Mouse (Mus musculus): ENCODE measurements around the gene Cd84. TPM values are rescaled to one million over a fixed set of nuclear protein-coding genes. Genes with fewer than 3 reads are reported as not detected.

Cd84 gene
- 100 to 1,000 TPM; 141 to 142 TPM for total RNA-seq (2023)

DNA sequence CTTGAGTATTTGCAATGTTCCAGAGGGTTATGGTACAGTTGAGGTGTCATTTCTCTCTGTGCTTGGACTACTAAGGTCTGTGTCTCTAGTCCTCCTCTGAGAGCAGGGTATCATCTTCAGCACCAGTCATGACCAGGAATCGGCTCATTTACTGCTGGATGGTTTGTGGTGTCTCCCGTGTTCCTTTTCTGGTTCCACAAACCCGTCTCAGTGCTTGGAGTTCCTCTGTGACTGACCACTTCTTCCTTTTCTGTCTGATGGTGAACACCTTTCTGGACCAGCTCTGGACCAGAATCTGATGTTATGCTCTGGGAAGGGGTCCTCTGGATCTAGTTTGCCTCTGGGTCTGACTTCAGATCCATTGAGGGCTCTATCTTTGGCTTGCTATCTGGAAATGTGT lies at the start of gene Cd84:
TSS of gene Cd84 (plus strand) at position 210 of the 400 bp plus-strand sequence.

DNA sequence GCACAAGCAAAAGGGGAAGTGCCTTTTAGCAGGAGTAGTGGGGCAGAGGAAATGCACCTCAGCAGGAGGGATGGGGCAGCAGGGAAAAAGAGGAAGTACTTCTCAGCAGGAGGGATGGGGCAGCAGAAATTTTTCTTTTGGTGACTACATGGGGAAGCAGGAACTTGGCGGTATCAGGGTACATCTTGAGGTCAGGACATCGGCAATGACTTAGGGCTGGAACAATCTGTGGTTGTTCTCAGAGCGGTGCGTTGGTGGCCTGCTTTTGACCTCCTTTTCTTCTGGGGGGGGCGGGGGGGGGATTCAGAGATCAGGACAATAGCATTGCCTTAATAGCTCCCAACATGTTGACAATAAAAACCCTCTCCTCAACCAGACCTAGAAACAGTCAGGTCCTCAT lies 55.9 kb downstream of the Cd84 start, which contains the start of gene Gm10521:
TSS of gene Gm10521 (plus strand) at position 301 of the 400 bp plus-strand sequence.

DNA sequence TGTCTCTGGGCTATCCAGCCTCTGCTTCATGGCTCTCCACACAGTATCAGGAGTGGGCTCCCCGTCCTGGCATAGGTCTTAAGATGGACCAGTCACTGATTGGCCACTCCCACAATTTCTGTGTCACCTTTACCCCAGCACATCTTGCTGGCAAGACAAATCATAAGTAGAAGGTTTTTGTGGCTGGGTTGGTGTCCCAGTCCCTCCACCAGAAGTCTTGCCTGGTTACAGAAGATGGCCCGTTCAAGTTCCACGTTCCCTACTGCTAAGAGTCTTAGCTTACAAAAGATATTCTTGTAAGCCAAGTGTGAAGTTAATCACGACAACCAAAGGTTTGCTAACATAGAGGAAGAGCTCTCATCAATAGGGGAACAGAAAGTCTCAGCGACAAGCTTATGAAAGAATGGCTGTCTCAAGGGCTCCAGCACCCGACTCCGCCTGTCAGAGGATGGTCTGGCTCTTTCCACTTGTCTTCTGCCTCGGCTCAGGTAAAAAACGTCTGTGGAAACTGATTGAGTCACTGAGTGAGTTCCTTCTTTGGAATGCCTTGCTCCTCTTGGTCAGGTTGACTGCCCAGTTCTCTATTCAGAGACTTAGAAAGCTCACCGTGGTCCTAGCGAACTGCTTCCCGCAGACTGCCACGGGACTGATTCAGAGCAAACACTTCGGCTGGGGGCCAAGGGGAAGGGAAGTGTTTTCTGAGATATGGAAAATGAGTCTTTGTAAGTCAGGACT lies 78.0 kb downstream of the Cd84 start, which contains the start of gene Slamf6:
TSS of gene Slamf6 (plus strand) at position 211 of the 735 bp plus-strand sequence.

Other genes with a start within 250 kb of the Cd84 start
- 100 to 1,000 TPM; 126 to 138 TPM for gene Ly9, start 232.3 kb upstream of the Cd84 start, total RNA-seq (2023)
- 10 to 100 TPM in 1 of 2 experiments, 1 to 10 TPM in 1; 9.2 to 18.3 TPM for gene Slamf7, start 186.7 kb upstream of the Cd84 start, total RNA-seq (2023)
- gene Cd48, start 157.7 kb upstream of the Cd84 start, total RNA-seq (2023) = 100 to 1,000 TPM; 136 to 156 TPM
- 10 to 100 TPM; 23.9 to 28.9 TPM for gene Slamf1, start 72.6 kb upstream of the Cd84 start, total RNA-seq (2023)
- gene Gm10521, start 56.0 kb downstream of the Cd84 start, total RNA-seq (2023) = 10 to 100 TPM; 29.2 to 30.9 TPM
- gene Slamf6, start 77.8 kb downstream of the Cd84 start, total RNA-seq (2023) = 100 to 1,000 TPM; 141 to 174 TPM
- gene Vangl2, start 188.7 kb downstream of the Cd84 start, total RNA-seq (2023) = 1 to 10 TPM; 2.8 to 3.4 TPM
- gene Nhlh1, start 217.9 kb downstream of the Cd84 start, total RNA-seq (2023) = not detected
- gene Copa, start 242.8 kb downstream of the Cd84 start, total RNA-seq (2023) = 100 to 1,000 TPM; 154 to 160 TPM
- 10 to 100 TPM; 79.2 to 81.0 TPM for gene Ncstn, start 243.1 kb downstream of the Cd84 start, total RNA-seq (2023)

Data from T-cell, adult 66 days (primary cell).